In the genomic region with DNA sequence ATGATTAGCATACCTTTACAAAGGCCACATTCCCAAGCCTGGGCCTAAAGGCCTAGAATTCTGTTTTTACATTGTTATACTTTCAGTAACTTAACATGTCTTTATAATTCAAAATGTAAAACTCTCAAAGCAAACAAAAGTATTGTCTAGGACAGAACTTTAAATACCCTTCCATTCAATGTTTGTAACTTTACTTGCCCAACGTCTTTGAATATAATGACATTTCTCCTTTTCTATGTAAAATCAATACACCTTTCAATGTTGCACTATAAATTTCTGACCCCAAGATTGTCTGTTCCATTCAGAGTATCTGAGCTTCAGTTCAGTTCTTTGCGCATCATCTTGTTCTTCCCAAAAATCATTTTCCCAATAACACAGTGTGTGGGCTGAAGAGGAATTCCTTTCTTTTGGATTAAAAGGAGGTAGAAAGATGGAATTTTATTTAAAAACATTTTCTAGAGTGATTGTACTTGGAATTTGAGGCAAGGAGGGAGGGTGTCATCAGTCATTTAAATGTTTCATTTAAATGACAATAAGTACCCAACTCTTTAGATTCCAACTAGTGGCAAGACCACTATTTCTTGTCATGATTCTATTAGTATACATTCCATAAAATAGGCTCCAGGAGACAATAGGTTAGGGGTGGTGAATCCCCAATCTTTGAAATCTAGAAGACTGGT, we compare ENCODE assay signal across 26 mouse cellular contexts.
"Had no signal": no experiment of that assay in that cellular context is flagged by ENCODE, and none has a peak within 500 bp of the region (broad histone marks: within the 10 kb centered on the region; RNA-seq: fewer than 3 reads in every experiment).

No protein-coding gene starts in this region.

- H3K4me2 ChIP-seq: heart, embryonic 12.5 days; hindbrain, embryonic 13.5 days; hindbrain, embryonic 15.5 days; limb, embryonic 12.5 days; liver, embryonic 11.5 days; liver, embryonic 13.5 days; liver, embryonic 15.5 days had no signal

- H3K27me3 ChIP-seq: heart, embryonic 12.5 days; hindbrain, embryonic 13.5 days; hindbrain, embryonic 15.5 days; limb, embryonic 12.5 days; liver, embryonic 13.5 days; liver, embryonic 15.5 days had no signal

- H3K4me1 ChIP-seq: heart, embryonic 10.5 days; heart, embryonic 12.5 days; hindbrain, embryonic 13.5 days; hindbrain, embryonic 15.5 days; liver, embryonic 13.5 days; liver, embryonic 15.5 days had no signal

- H3K36me3 ChIP-seq: heart, embryonic 10.5 days; heart, embryonic 12.5 days; hindbrain, embryonic 10.5 days; hindbrain, embryonic 13.5 days; hindbrain, embryonic 15.5 days; limb, embryonic 10.5 days; limb, embryonic 12.5 days; liver, embryonic 13.5 days; liver, embryonic 15.5 days had no signal

- H3K9me3 ChIP-seq: heart, embryonic 10.5 days; heart, embryonic 12.5 days; hindbrain, embryonic 10.5 days; hindbrain, embryonic 13.5 days; hindbrain, embryonic 15.5 days; limb, embryonic 10.5 days; liver, embryonic 13.5 days; liver, embryonic 15.5 days had no signal

- H3K4me3 ChIP-seq: gastrocnemius, adult 2 months; heart, embryonic 10.5 days; heart, embryonic 12.5 days; hindbrain, embryonic 10.5 days; hindbrain, embryonic 13.5 days; hindbrain, embryonic 15.5 days; layer of hippocampus, adult 2 months; left cerebral cortex, adult 2 months; limb, embryonic 10.5 days; limb, embryonic 12.5 days; liver, embryonic 13.5 days; liver, embryonic 15.5 days had no signal

- H3K27ac ChIP-seq: gastrocnemius, adult 2 months; heart, embryonic 10.5 days; hindbrain, embryonic 10.5 days; hindbrain, embryonic 13.5 days; hindbrain, embryonic 15.5 days; hindbrain, postnatal 0 days; layer of hippocampus, adult 2 months; left cerebral cortex, adult 2 months; limb, embryonic 10.5 days; limb, embryonic 12.5 days; liver, embryonic 13.5 days; liver, embryonic 15.5 days had no signal

- DNase-seq: gastrocnemius, adult 2 months; gastrocnemius, postnatal 10 days; gastrocnemius, postnatal 25 days; heart, adult 18-20 months; heart, postnatal 10 days; heart, postnatal 4 days; kidney, adult 18-20 months; kidney, adult 8-10 months; kidney, postnatal 10 days; kidney, postnatal 25 days; kidney, postnatal 4 days; liver; liver, embryonic 13.5 days had no signal

- ATAC-seq: hindbrain, postnatal 0 days; intestine, embryonic 16.5 days had no signal

- H3K9ac ChIP-seq: heart, embryonic 12.5 days; hindbrain, embryonic 13.5 days; hindbrain, embryonic 15.5 days; limb, embryonic 12.5 days; liver, embryonic 13.5 days; liver, embryonic 15.5 days had no signal
